Mouse (Mus musculus): ENCODE measurements at regions not wholly inside any gene's neighbourhood (a gene's known extent, or its start where the extent isn't known, plus 50 kb on each side); places are given as distances from the start of the nearest gene placed in this dataset.
"Not testable (repeated sequence)": the region's sequence is repeated elsewhere in the genome, so short reads cannot be mapped to it uniquely, and the experiment has no call there.

GRCm38 (mm10) chr17:85859926-85860707 lies 172.0 kb upstream of the Six2 start:
- no peaks in the 10 kb centered on the region for H3K4me1 ChIP-seq (replicated peaks; ENCODE audit: control insufficient read depth in 2 of 2, insufficient read depth in 2 of 2, low read length in 1 of 2)
- H3K9ac ChIP-seq (replicated peaks), result no peak overlapping the region
- no peak overlapping the region for H3K27ac ChIP-seq
- no peak for TF ChIP-seq EP300 (IDR thresholded peaks at IDR 0.05; ENCODE audit: low read depth)
- no peak for TF ChIP-seq CTCF (IDR thresholded peaks at IDR 0.05; ENCODE audit: low read depth)
- 66% methylated on average over 15 of the region's 15 CpGs for WGBS (ENCODE audit: insufficient replicate concordance)
- H3K4me3 ChIP-seq (ENCODE audit: insufficient read depth in 1 of 2, low read depth in 2 of 2, low read length in 2 of 2), result no peak overlapping the region
- H3K9me3 ChIP-seq (ENCODE audit: control insufficient read depth, low read length), result no peaks in the 10 kb centered on the region
- DNase-seq (ENCODE audit: low read depth in 3 of 3, low spot score in 3 of 3) (no peak), ATAC-seq (ENCODE audit: insufficient read depth) (no peak)
- H3K36me3 ChIP-seq (replicated peaks; ENCODE audit: control insufficient read depth, insufficient read depth, low read depth), result no peaks in the 10 kb centered on the region
- no peak overlapping the region for H3K4me2 ChIP-seq (ENCODE audit: low read depth)
- H3K27me3 ChIP-seq (ENCODE audit: control insufficient read depth, insufficient read depth, low read length), result no peaks in the 10 kb centered on the region; the same call in 1 of the 2 replicates

- Histone ChIP-seq H3K9ac (replicated peaks) (no peak overlapping the region), H3K4me3 (ENCODE audit: insufficient read depth in 1 of 2, low read depth in 2 of 2, low read length in 2 of 2) (no peak overlapping the region), H3K27ac (no peak overlapping the region), H3K4me1 (replicated peaks; ENCODE audit: control insufficient read depth in 2 of 2, insufficient read depth in 2 of 2, low read length in 1 of 2) (no peaks in the 10 kb centered on the region), H3K36me3 (replicated peaks; ENCODE audit: control insufficient read depth, insufficient read depth, low read depth) (no peaks in the 10 kb centered on the region), H3K9me3 (ENCODE audit: control insufficient read depth, low read length) (no peaks in the 10 kb centered on the region), H3K27me3 (ENCODE audit: control insufficient read depth, insufficient read depth, low read length) (no peaks in the 10 kb centered on the region; the same call in 1 of the 2 replicates), H3K4me2 (ENCODE audit: low read depth) (no peak overlapping the region)
- DNase-seq (ENCODE audit: low read depth in 3 of 3, low spot score in 3 of 3) (no peak), ATAC-seq (ENCODE audit: insufficient read depth) (no peak)
- TF ChIP-seq EP300 (IDR thresholded peaks at IDR 0.05; ENCODE audit: low read depth) (no peak), CTCF (IDR thresholded peaks at IDR 0.05; ENCODE audit: low read depth) (no peak)
- WGBS (ENCODE audit: insufficient replicate concordance), result 61% methylated on average over 2 of the region's 2 CpGs
These were observed 170.4 kb upstream of the Six2 start for GRCm38 (mm10) chr17:85858516-85858915.

- Histone ChIP-seq H3K9me3 (ENCODE audit: control insufficient read depth, low read length) (no peaks in the 10 kb centered on the region), H3K27me3 (ENCODE audit: control insufficient read depth, insufficient read depth, low read length) (no peaks in the 10 kb centered on the region; the same call in 1 of the 2 replicates), H3K27ac (no peak overlapping the region), H3K36me3 (replicated peaks; ENCODE audit: control insufficient read depth, insufficient read depth, low read depth) (no peaks in the 10 kb centered on the region), H3K4me3 (ENCODE audit: insufficient read depth in 1 of 2, low read depth in 2 of 2, low read length in 2 of 2) (no peak overlapping the region), H3K4me1 (replicated peaks; ENCODE audit: control insufficient read depth in 2 of 2, insufficient read depth in 2 of 2, low read length in 1 of 2) (no peaks in the 10 kb centered on the region), H3K9ac (replicated peaks) (no peak overlapping the region), H3K4me2 (ENCODE audit: low read depth) (no peak overlapping the region)
- ATAC-seq (ENCODE audit: insufficient read depth) (no peak), DNase-seq (ENCODE audit: low read depth in 3 of 3, low spot score in 3 of 3) (no peak)
- WGBS (ENCODE audit: insufficient replicate concordance), result 65% methylated on average over 22 of the region's 22 CpGs
- TF ChIP-seq EP300 (IDR thresholded peaks at IDR 0.05; ENCODE audit: low read depth) (no peak), CTCF (IDR thresholded peaks at IDR 0.05; ENCODE audit: low read depth) (no peak)
These were observed 169.8 kb upstream of the Six2 start for GRCm38 (mm10) chr17:85857705-85858472.

- H3K4me2 ChIP-seq (ENCODE audit: low read depth); DNase-seq (ENCODE audit: low read depth in 3 of 3, low spot score in 3 of 3): not testable (repeated sequence)
- 44% methylated on average over 3 of the region's 5 CpGs for whole genome bisulfite sequencing (ENCODE audit: insufficient replicate concordance)
These were observed 168.8 kb upstream of the Six2 start for GRCm38 (mm10) chr17:85856894-85857293.

GRCm38 (mm10) chr17:85853156-85853555 lies 165.1 kb upstream of the Six2 start:
- H3K4me3 ChIP-seq (ENCODE audit: insufficient read depth in 1 of 2, low read depth in 2 of 2, low read length in 2 of 2), result no peak overlapping the region
- 68% methylated on average over 5 of the region's 5 CpGs for WGBS (ENCODE audit: insufficient replicate concordance)
- no peak for DNase-seq (ENCODE audit: low read depth in 3 of 3, low spot score in 3 of 3)

More at GRCm38 (mm10) chr17:85856894-85857293, 168.8 kb upstream of the Six2 start:
- H3K27ac ChIP-seq; H3K4me1 ChIP-seq (replicated peaks; ENCODE audit: control insufficient read depth in 2 of 2, insufficient read depth in 2 of 2, low read length in 1 of 2); H3K9me3 ChIP-seq (ENCODE audit: control insufficient read depth, low read length); ATAC-seq (ENCODE audit: insufficient read depth); H3K36me3 ChIP-seq (replicated peaks; ENCODE audit: control insufficient read depth, insufficient read depth, low read depth); H3K9ac ChIP-seq (replicated peaks); H3K27me3 ChIP-seq (ENCODE audit: control insufficient read depth, insufficient read depth, low read length); H3K4me3 ChIP-seq (ENCODE audit: insufficient read depth in 1 of 2, low read depth in 2 of 2, low read length in 2 of 2): not testable (repeated sequence)

More at GRCm38 (mm10) chr17:85853156-85853555, 165.1 kb upstream of the Six2 start:
- H3K36me3 ChIP-seq (replicated peaks; ENCODE audit: control insufficient read depth, insufficient read depth, low read depth), result no peaks in the 10 kb centered on the region
- H3K27me3 ChIP-seq (ENCODE audit: control insufficient read depth, insufficient read depth, low read length), result no peaks in the 10 kb centered on the region; the same call in 1 of the 2 replicates
- H3K9me3 ChIP-seq (ENCODE audit: control insufficient read depth, low read length), result no peaks in the 10 kb centered on the region
- no peak overlapping the region for H3K27ac ChIP-seq
- TF ChIP-seq EP300 (IDR thresholded peaks at IDR 0.05; ENCODE audit: low read depth), result no peak
- no peak for TF ChIP-seq CTCF (IDR thresholded peaks at IDR 0.05; ENCODE audit: low read depth)
- no peak overlapping the region for H3K4me2 ChIP-seq (ENCODE audit: low read depth)
- ATAC-seq (ENCODE audit: insufficient read depth), result no peak
- H3K4me1 ChIP-seq (replicated peaks; ENCODE audit: control insufficient read depth in 2 of 2, insufficient read depth in 2 of 2, low read length in 1 of 2), result no peaks in the 10 kb centered on the region
- no peak overlapping the region for H3K9ac ChIP-seq (replicated peaks)
